Mouse (Mus musculus) cerebellum, postnatal 14 days (tissue): ENCODE data around the gene Eapp.
"Not testable (repeated sequence)": the region's sequence is repeated elsewhere in the genome, so short reads cannot be mapped to it uniquely, and the experiment has no call there.

ENCODE experiments used
- DNase-seq, 2 experiments: peaks; one replicate each; pipeline ENCODE4 v3.0.0; 2021; ENCODE audit warnings: mixed read lengths in 2 of 2

Gene Eapp

GRCm38 (mm10) chr12:54695511-54696241 lies at the start of gene Eapp:
TSS of gene Eapp (minus strand) at chr12:54695897.
- DNase-seq: peak; percentile 95 to 97

DNA sequence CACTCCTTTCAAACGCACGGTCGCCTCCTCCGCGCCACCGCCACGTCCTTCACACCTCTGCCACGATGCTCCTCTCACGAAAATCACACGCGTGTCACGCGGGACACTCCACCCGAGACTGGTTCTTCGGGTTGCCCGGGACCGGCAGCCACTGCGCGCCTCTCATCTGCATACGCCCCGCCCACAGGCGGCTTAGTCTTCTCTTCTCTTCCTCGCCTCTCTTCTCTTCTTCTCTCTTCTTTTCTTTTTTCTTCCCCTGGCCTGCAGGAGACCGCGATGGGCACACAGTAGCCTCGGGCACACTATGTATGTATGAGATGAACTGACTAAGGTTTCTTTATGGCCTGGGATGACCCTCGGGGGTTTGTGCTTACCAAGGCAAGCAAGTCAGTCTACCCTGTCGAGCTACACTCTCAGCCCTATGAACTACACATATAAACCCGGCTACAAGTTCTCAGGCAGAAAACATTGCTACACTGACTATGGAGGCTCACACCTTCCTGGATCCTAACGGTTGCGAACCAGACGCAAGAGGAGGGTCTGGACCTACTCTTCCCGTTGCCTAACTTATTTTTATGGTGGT lies 43.1 kb upstream of the Eapp start:
- peak; percentile 37 to 43 for DNase-seq

GRCm38 (mm10) chr12:54737891-54738660 lies 42.4 kb upstream of the Eapp start:
- not testable (repeated sequence) for DNase-seq

DNA sequence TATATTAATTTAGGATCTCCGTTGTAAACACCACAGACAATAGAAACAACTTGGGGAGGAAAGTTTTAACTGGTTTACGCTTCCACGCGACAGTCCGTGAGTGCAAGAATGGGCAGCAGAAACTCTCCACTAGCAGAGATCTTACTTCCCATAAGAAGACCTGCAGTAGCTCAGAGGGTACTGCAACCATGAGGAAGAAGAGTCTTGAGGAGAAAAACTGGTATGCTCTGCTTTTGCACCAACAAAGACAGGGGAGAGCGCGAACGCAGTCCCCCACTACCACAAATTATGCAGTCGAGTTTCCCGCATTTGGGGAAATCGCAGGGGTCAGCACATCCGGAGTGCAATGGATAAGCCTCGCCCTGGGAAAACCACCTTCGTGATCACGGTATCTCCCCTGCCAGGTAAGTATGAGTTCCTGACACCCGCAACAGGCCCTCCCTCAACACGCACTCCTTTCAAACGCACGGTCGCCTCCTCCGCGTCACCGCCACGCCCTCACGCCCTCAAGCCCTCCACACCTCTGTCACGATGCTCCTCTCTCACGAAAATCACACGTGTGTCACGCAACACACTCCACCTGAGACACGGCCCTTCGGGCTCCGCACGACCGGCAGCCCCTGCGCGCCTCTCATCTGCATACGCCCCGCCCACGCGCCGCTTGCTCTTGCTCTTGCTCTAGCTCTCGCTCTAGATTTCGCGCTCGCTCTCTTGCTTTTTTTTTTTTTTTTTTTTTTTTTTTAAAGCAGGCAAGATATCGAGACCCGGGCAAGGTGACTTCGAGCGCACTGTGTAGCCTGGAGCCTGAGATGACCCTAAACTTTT lies 38.8 kb upstream of the Eapp start:
- peak; percentile 35 to 68 for DNase-seq

DNA sequence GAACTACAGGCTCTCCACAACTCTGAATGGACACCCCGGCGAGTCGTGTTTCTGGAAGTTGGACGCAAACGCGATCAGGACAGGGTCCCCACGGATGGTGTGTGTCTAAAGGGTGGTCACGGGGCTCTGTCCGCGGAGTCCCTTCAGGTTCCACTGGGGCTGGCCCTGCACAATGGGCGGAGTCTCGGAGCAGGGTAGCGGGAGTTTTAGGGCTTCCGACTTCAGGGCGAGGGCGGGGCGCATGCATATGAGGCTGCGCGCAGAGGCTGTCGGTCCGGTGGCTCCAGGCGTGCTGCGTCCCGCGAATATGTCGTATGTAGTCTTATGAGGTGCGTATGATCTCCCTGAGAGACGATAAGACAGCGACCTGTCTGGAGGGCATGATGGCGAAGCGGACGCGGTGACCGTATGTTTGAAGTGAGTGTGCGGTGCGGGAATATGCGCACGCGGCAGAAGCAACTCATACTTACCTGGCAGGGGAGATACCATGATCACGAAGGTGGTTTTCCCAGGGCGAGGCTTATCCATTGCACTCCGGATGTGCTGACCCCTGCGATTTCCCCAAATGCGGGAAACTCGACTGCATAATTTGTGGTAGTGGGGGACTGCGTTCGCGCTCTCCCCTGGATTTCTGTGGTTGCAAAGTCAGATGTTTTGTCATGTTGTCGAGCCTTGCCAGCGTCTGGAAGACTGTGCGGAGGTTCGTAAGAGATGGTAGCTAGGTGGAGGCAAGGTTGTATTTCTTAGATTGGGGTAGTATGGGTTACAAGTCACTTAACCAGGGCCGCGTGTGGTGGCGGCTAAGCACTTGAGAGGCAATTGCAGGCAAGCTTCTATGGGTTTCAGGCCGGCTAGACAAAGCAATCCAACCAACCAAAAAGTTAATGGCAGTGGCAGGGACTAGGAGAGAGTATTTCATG lies 33.7 kb upstream of the Eapp start:
- DNase-seq: not testable (repeated sequence)

GRCm38 (mm10) chr12:54718871-54719786 lies 23.4 kb upstream of the Eapp start:
- not testable (repeated sequence) for DNase-seq

- DNase-seq: not testable (repeated sequence)
These were observed 21.8 kb upstream of the Eapp start for GRCm38 (mm10) chr12:54717516-54717915.

GRCm38 (mm10) chr12:54713822-54714626 lies 18.3 kb upstream of the Eapp start:
- not testable (repeated sequence) for DNase-seq

GRCm38 (mm10) chr12:54710494-54710879 lies 14.8 kb upstream of the Eapp start:
- DNase-seq: peak; percentile 61 to 63

GRCm38 (mm10) chr12:54709691-54710493 lies 14.2 kb upstream of the Eapp start:
- DNase-seq: not testable (repeated sequence)

- no peak for DNase-seq
These were observed 3.7 kb upstream of the Eapp start for GRCm38 (mm10) chr12:54699394-54699793.

DNA sequence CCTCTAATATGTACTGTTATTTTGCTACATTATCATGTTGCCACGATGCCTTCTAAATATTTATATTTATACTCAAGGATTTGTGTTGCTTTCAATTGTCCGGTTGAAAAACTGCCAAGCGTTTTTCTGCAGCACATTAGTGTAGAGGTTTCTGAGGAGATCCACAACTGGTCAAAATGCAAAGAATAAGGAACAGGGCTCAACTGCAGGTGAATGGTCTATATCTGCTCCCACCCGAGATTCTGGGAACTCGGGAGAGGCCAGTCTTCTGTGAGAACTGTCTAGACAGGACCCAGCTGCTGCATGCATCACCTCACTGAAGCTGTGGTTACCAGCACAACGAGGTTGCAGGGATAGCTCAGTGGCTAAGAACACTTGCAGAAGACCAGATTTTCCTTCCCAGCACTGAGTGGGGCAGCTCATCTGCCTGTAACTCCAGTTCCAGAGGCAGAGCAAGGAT lies 2.1 kb upstream of the Eapp start:
- DNase-seq: peak; percentile 29 to 36

DNA sequence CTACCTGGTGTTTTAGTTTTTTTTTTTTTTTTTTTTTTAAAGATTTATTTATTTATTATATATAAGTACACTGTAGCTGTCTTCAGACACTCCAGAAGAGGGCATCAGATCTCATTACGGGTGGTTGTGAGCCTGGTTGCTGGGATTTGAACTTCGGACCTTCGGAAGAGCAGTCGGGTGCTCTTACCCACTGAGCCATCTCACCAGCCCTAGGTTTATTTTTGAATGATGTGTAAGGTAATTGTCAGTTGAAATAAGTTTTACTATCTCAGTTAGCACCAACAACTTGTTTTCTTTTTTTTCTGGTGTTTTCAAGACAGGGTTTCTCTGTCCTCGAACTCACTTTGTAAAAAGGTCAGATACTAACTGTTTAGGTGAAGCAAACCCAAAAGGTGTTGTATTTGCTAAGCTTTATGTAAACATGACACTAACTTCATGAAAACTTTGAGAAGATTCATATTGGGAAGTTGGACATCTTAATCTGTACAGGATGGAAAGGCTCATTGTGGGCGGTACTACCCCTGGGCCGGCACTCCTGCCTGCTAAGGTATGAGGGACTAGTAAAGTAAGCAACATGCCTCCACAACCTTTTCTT lies 1.4 kb upstream of the Eapp start:
- DNase-seq: peak; percentile 39 to 41

- DNase-seq: peak; percentile 96
These were observed 725 bp upstream of the Eapp start for GRCm38 (mm10) chr12:54696242-54697002.

GRCm38 (mm10) chr12:54694847-54695510 lies 718 bp downstream of the Eapp start:
- no peak for DNase-seq

DNA sequence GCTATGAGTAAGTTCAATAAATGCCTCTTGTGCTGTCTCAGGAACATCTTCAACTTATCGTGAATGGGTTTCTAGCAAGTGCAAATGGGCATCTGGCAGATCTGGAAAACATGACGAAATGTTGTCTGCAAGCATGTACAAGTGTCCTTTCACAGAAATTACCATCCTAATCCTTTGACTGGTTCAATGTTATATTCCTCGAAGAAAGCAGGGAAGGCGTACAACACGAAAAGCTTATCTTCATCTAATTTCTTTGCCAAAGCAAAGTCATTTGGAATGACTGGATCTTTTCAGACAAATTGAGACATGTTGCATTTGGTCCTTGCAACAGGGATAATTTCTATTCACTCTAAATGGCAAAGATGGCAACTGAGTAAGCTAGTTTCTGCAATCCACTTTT lies 6.6 kb downstream of the Eapp start:
- no peak for DNase-seq

- no peak for DNase-seq
These were observed 12.5 kb downstream of the Eapp start for GRCm38 (mm10) chr12:54683182-54683581.
